In the genomic region with DNA sequence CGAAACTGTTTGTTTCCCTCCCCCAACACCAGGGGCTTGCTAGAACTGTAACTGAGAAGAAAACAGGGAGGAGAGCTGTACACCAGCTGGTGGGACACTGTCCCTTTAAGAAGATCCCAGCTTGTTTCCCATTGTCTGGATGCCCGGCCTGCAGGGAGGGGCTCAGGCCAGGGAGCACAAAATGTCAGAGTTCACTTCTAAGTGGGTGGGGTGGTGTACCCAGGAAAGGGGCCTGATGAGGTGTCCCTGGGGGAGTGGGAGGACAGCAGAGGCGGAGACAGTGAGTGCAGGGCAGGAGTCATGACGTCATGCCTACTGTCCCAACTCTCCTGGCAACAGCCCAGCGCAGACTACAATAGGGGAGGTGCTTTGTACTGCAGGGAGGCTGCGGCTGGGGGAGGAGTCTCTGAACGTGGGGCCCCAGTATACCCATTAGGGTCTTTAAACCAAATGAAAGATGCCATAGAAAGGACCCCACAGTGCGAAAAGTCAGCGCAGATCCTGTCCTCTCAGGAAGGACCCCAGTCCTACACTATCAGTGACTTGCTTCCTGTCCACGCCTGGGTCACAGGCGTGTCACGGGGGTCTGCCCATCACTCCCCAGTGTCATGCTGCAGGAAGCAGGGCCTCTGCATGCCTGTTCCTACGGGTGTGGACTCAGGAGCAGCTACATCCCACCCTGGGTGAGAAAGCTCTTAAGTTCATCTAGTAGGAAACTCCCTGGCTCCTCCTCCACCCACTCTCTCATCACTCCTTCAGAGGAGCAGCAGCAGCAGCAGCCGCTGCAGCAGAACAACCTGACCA, we compare ENCODE assay signal across 8 mouse cellular contexts. TPM values are rescaled to one million over a fixed set of nuclear protein-coding genes. Genes with fewer than 3 reads are reported as not detected.
DNase-seq lines count a peak whose midpoint lies in the region; ATAC-seq and TF ChIP-seq lines count a peak whose summit lies in the region.

No protein-coding gene starts in this region.

- peaks cover 9% of the 10 kb centered on the region for H3K36me3 ChIP-seq in forebrain, embryonic 12.5 days (replicated peaks)
- no peaks in the 10 kb centered on the region for H3K36me3 ChIP-seq in liver, embryonic 15.5 days (replicated peaks)
- no peaks in the 10 kb centered on the region for H3K36me3 ChIP-seq in testis, adult 2 months (ENCODE audit: control insufficient read depth, insufficient read depth, low read length)

- DNase-seq in CD4-positive helper T cell, adult 2 months (ENCODE audit: low read depth, low spot score), result peak; percentile 85
- peak; percentile 90 for DNase-seq in adrenal gland, postnatal 14 days
- DNase-seq in heart, postnatal 10 days, result peak; percentile 88 to 89
- DNase-seq in kidney, postnatal 25 days, result peak; percentile 87 to 91
- DNase-seq in natural killer cell, adult 2 months (ENCODE audit: low spot score in 2 of 2), result peak; percentile 43 to 54

- intact Hi-C loops in heart, postnatal 10 days (cut with DNase I), result loop anchor here (5.0 kb wide), 1 partner anchor 34 kb away; no protein-coding TSS in a partner anchor

- H3K4me3 ChIP-seq in forebrain, embryonic 12.5 days (replicated peaks), result peak overlapping the region; percentile 33
- peak overlapping the region; percentile 33 for H3K4me3 ChIP-seq in liver, embryonic 15.5 days (replicated peaks)
- H3K4me3 ChIP-seq in testis, adult 2 months (ENCODE audit: control insufficient read depth, low read depth, low read length), result no peak overlapping the region

- H3K27ac ChIP-seq in forebrain, embryonic 12.5 days, result peak overlapping the region; percentile 85
- H3K27ac ChIP-seq in liver, embryonic 15.5 days (replicated peaks), result peak overlapping the region; percentile 33; the same call in 1 of the 2 replicates
- H3K27ac ChIP-seq in testis, adult 2 months (ENCODE audit: control insufficient read depth, insufficient read depth, low read depth, low read length), result peak overlapping the region; percentile 39; the same call in 1 of the 2 replicates

- WGBS in forebrain, embryonic 12.5 days, result 1% methylated on average over 14 of the region's 14 CpGs
- 6% methylated on average over 14 of the region's 14 CpGs for WGBS in liver, embryonic 15.5 days (ENCODE audit: insufficient replicate concordance)

- H3K4me1 ChIP-seq in forebrain, embryonic 12.5 days, result peaks cover 40% of the 10 kb centered on the region
- peaks cover 54% of the 10 kb centered on the region for H3K4me1 ChIP-seq in liver, embryonic 15.5 days (replicated peaks)
- no peaks in the 10 kb centered on the region for H3K4me1 ChIP-seq in testis, adult 2 months (ENCODE audit: control insufficient read depth, insufficient read depth, low read length)

- 0 out of 2 replicates have a peak, but pooled peaks have one; percentile 23 for TF ChIP-seq POLR2A in testis, adult 2 months (IDR thresholded peaks at IDR 0.05; ENCODE audit: control insufficient read depth, low read depth, low read length)

- no peaks in the 10 kb centered on the region for H3K9me3 ChIP-seq in forebrain, embryonic 12.5 days
- no peaks in the 10 kb centered on the region for H3K9me3 ChIP-seq in liver, embryonic 15.5 days (replicated peaks)

- peak overlapping the region; percentile 48 for H3K9ac ChIP-seq in forebrain, embryonic 12.5 days
- 0 out of 2 replicates have a peak overlapping the region, but pooled peaks have one; percentile 2 for H3K9ac ChIP-seq in liver, embryonic 15.5 days

- H3K27me3 ChIP-seq in forebrain, embryonic 12.5 days, result no peaks in the 10 kb centered on the region
- H3K27me3 ChIP-seq in liver, embryonic 15.5 days, result no peaks in the 10 kb centered on the region
- H3K27me3 ChIP-seq in testis, adult 2 months (ENCODE audit: control insufficient read depth, insufficient read depth, low read length), result no peaks in the 10 kb centered on the region

- peak; percentile 94 for ATAC-seq in forebrain, embryonic 12.5 days (ENCODE audit: low FRiP score)
- peak; percentile 56 for ATAC-seq in liver, embryonic 15.5 days (ENCODE audit: insufficient read depth)

- H3K4me2 ChIP-seq in forebrain, embryonic 12.5 days, result peak overlapping the region; percentile 62
- peak overlapping the region; percentile 58 for H3K4me2 ChIP-seq in liver, embryonic 15.5 days

- no peak for TF ChIP-seq CTCF in testis, adult 2 months (IDR thresholded peaks at IDR 0.05; ENCODE audit: control insufficient read depth, insufficient read depth, insufficient replicate concordance, low read depth, low read length)

RNA-seq across cellular contexts. Expression of a gene that starts 12.2 kb away (rescaled TPM):
- 17.9 and 23.7 TPM in 2 replicates for total RNA-seq in adrenal gland, postnatal 14 days (2021)
- polyA plus RNA-seq in forebrain, embryonic 12.5 days (2016; fragmentation: Nextera tagmentation; extraction: Ambion mirVana), result 14.5 and 17.3 TPM in 2 replicates
- total RNA-seq in heart, postnatal 10 days (2021), result 10 to 100 TPM; 10.0 to 11.4 TPM
- polyA plus RNA-seq in liver, embryonic 15.5 days (2015; fragmentation: Nextera tagmentation; extraction: Ambion mirVana), result 0.81 and 1.1 TPM in 2 replicates
- 16.3 and 19.5 TPM in 2 replicates for polyA plus RNA-seq in testis, adult 2 months (2012; rRNA removed)

RNA-seq across cellular contexts. Expression of a gene that starts 36.9 kb away (rescaled TPM):
- total RNA-seq in adrenal gland, postnatal 14 days (2021), result 277 and 309 TPM in 2 replicates
- 459 and 466 TPM in 2 replicates for polyA plus RNA-seq in forebrain, embryonic 12.5 days (2016; fragmentation: Nextera tagmentation; extraction: Ambion mirVana)
- 100 to 1,000 TPM; 213 to 216 TPM for total RNA-seq in heart, postnatal 10 days (2021)
- polyA plus RNA-seq in liver, embryonic 15.5 days (2015; fragmentation: Nextera tagmentation; extraction: Ambion mirVana), result 171 and 194 TPM in 2 replicates
- 177 and 183 TPM in 2 replicates for polyA plus RNA-seq in testis, adult 2 months (2012; rRNA removed)

Comparison
In these comparisons a context has a peak if more than half of its experiments do, and no peak if none do; other contexts are left out.
1. H3K27ac ChIP-seq: peak in every context shown above with its lines; median percentile 85 in forebrain, embryonic 12.5 days; 39 in testis, adult 2 months; 33 in liver, embryonic 15.5 days.